Mouse (Mus musculus) heart, embryonic 13.5 days (tissue): ENCODE measurements at regions not wholly inside any gene's neighbourhood (a gene's known extent, or its start where the extent isn't known, plus 50 kb on each side); places are given as distances from the start of the nearest gene placed in this dataset.
A peak's percentile ranks its signal among the peaks of the same experiment; 100 is the strongest.

Source experiments
- ATAC-seq: fragments of 200-750 bp; cut with Nextera tagmentation; 2 replicates; pipeline ENCODE4 v1.8.0; 2017; ENCODE audit warnings: moderate TSS enrichment; ENCODE audit not compliant: insufficient number of reproducible peaks, low FRiP score, low TSS enrichment; ENCODE audit errors: extremely low read depth
- H3K27ac ChIP-seq: fragments of 300-500 bp; sonication (generic); replicated peaks from 2 replicates; pipeline ENCODE4 v1.5.1; 2015; ENCODE audit warnings: moderate library complexity, mild to moderate bottlenecking, inconsistent platforms
- H3K27me3 ChIP-seq: fragments of 300-500 bp; sonication (generic); replicated peaks from 2 replicates; pipeline ENCODE4 v1.6.1; 2015; ENCODE audit warnings: mild to moderate bottlenecking, inconsistent platforms
- H3K36me3 ChIP-seq: fragments of 300-500 bp; sonication (generic); 2 replicates; pipeline ENCODE4 v1.6.1; 2015; ENCODE audit warnings: mild to moderate bottlenecking, inconsistent platforms
- H3K4me1 ChIP-seq: fragments of 300-500 bp; sonication (generic); 2 replicates; pipeline ENCODE4 v1.6.1; 2015; ENCODE audit warnings: inconsistent platforms
- H3K4me2 ChIP-seq: fragments of 300-500 bp; sonication (generic); 2 replicates; pipeline ENCODE4 v1.6.1; 2015; ENCODE audit warnings: inconsistent platforms, mild to moderate bottlenecking, moderate library complexity
- H3K4me3 ChIP-seq: fragments of 300-500 bp; sonication (generic); 2 replicates; pipeline ENCODE4 v1.5.1; 2015; ENCODE audit warnings: moderate library complexity, mild to moderate bottlenecking, inconsistent platforms
- H3K9ac ChIP-seq: fragments of 300-500 bp; sonication (generic); 2 replicates; pipeline ENCODE4 v1.6.1; 2015; ENCODE audit warnings: inconsistent platforms, mild to moderate bottlenecking, moderate library complexity
- H3K9me3 ChIP-seq: fragments of 300-500 bp; sonication (generic); 2 replicates; pipeline ENCODE4 v1.6.1; 2016; ENCODE audit warnings: inconsistent platforms
- WGBS: fragments of 180-500 bp; shearing (Covaris S2); methylation state at CpG from one replicate; pipeline ENCODE4 v1.1.7; 2015; ENCODE audit warnings: mixed read lengths; 5-methylcytosine and 5-hydroxymethylcytosine counted together

DNA sequence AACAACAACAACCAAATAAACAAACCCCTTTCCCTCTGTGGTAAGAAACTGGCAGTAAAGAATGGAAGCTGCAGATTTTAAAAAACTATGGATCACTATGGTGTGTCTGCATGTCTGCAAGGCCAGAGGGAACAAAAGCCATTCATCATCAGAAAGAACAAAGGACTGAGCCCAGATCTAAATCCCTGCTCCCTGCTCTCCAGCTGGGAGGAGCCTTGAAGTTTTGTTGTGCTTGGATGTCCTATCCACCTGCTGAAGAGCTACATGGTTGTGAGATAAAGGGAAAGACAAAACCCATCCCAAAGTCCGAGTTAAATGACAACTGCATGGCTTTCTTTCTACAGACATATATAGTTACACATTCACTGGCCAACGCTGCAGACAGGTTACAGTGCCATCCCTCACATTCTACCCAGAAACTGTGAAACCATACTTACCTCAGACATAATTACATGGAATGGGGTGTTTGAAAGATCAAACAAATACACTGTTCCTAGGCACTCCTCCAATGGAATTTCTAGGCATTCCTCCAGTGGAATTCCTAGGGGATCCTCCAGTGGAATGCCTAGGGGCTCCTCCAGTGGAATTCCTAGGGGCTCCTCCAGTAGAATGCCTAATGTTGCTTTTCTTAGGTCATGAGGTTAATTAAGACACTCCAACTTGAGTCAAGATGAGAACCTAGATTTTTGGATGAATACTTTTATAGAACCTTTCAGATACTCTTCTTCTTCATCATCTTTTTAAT is 2054.2 kb downstream of the A830018L16Rik start:
- H3K27ac ChIP-seq, result no peak overlapping the region
- 50% methylated on average over 2 of the region's 2 CpGs for WGBS
- peaks cover 2% of the 10 kb centered on the region; the same call in 1 of the 2 replicates for H3K4me1 ChIP-seq
- no peak for ATAC-seq
- no peaks in the 10 kb centered on the region for H3K27me3 ChIP-seq
- H3K4me2 ChIP-seq, result no peak overlapping the region
- no peak overlapping the region for H3K9ac ChIP-seq
- 0 out of 2 replicates have a peak, but pooled peaks cover 5% of the 10 kb centered on the region for H3K9me3 ChIP-seq
- no peak overlapping the region for H3K4me3 ChIP-seq
- no peaks in the 10 kb centered on the region for H3K36me3 ChIP-seq

DNA sequence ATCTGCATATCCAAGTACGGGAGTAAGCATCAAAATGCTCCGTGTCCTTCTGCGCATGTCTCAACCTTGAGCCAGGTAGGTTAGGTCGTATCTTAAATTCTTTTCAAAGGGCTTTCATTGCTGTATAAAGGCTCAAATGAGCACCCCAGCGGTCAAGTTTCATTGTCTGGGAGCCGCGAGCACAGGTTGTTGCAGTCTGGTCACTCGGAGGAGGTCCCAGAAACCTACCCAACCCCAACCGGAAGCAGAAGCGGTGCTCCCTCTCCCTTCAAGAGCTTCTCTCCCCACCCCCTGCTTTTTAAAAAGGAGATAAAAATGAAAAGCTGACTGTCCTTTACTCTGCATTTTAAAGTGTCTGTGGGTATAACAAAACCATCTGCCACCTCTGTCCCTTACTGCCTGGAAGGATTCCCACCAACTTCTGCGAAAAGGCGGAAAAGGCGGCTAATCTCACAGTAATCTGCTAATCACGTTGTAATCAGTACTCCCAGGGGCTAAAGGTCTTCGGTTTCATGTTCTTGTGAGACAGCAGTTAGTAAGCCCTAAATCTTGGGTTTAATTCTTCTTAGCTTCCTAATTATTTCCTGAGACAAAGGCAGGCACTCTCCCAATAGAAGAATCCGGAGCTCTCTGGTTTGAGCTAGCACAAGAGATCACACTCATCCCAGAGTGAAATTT is 2081.0 kb downstream of the A830018L16Rik start:
- H3K36me3 ChIP-seq, result no peaks in the 10 kb centered on the region
- peaks cover 15% of the 10 kb centered on the region for H3K27me3 ChIP-seq
- peak overlapping the region; percentile 48; the same call in 1 of the 2 replicates for H3K9ac ChIP-seq
- H3K4me1 ChIP-seq, result peaks cover 5% of the 10 kb centered on the region; the same call in 1 of the 2 replicates
- ATAC-seq, result no peak
- no peaks in the 10 kb centered on the region for H3K9me3 ChIP-seq
- peak overlapping the region; percentile 61 for H3K4me2 ChIP-seq
- WGBS, result 26% methylated on average over 16 of the region's 16 CpGs
- peak overlapping the region; percentile 36 for H3K4me3 ChIP-seq
- no peak overlapping the region for H3K27ac ChIP-seq

- Histone ChIP-seq H3K36me3 (no peaks in the 10 kb centered on the region), H3K9me3 (no peaks in the 10 kb centered on the region), H3K4me2 (no peak overlapping the region), H3K4me3 (no peak overlapping the region), H3K4me1 (peaks cover 5% of the 10 kb centered on the region; the same call in 1 of the 2 replicates), H3K27ac (no peak overlapping the region), H3K9ac (no peak overlapping the region), H3K27me3 (peaks cover 15% of the 10 kb centered on the region)
- ATAC-seq, result no peak
- 18% methylated on average over 2 of the region's 2 CpGs for WGBS
Measured at GRCm38 (mm10) chr1:13496386-13496785, 2082.5 kb downstream of the A830018L16Rik start.

DNA sequence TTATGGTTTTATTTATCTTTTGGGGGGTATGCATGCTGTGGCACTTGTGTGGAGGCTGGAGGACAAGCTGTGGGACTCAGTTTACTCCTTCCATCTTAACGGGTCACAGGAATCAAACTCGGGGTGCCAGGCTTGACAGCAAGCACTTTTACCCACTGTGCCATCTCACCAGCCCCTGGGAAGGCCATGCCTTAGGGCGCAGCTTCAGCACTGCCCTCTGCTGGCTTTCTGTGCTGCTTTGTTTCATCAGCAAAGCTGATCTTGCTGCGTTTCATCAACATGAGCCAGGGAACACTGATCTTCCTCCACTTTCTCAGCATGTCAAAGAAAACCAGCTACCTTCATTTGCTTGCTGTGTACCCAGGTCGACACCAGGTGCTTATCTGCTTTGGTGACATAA is 2086.6 kb downstream of the A830018L16Rik start:
- Histone ChIP-seq H3K27me3 (0 out of 2 replicates have a peak, but pooled peaks cover 6% of the 10 kb centered on the region), H3K9ac (no peak overlapping the region), H3K27ac (no peak overlapping the region), H3K4me2 (no peak overlapping the region), H3K9me3 (no peaks in the 10 kb centered on the region), H3K4me3 (no peak overlapping the region), H3K36me3 (no peaks in the 10 kb centered on the region), H3K4me1 (no peaks in the 10 kb centered on the region)
- WGBS, result 26% methylated on average over 5 of the region's 5 CpGs
- no peak for ATAC-seq

- no peak overlapping the region for H3K9ac ChIP-seq
- ATAC-seq, result no peak
- no peak overlapping the region for H3K27ac ChIP-seq
- 0 out of 2 replicates have a peak, but pooled peaks cover 3% of the 10 kb centered on the region for H3K27me3 ChIP-seq
- H3K4me2 ChIP-seq, result no peak overlapping the region
- no peak overlapping the region for H3K4me3 ChIP-seq
- no peaks in the 10 kb centered on the region for H3K36me3 ChIP-seq
- H3K4me1 ChIP-seq, result no peaks in the 10 kb centered on the region
- no peaks in the 10 kb centered on the region for H3K9me3 ChIP-seq
- 73% methylated on average over 4 of the region's 4 CpGs for WGBS
Measured at GRCm38 (mm10) chr1:13501938-13502337, 2088.0 kb downstream of the A830018L16Rik start.

DNA sequence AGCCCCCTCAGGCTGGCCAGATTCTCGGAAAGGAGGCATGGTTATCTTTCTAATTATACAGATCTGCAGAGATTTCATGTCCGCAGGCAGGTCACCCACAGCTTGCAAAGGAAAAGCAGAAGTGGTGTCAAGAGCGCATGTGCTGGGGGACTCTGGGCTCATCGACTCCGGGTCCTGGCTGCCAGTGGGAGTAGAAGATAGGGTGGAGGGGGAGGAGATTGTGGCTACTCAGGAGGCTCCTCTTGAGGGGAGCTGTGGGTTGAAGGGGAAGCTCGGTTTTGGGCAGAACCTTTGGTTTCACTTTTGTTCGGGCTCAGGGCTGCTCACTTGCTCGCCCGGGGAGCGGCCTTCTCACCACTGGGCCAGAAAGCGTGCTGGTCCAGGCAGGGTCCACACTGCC is 2099.9 kb downstream of the A830018L16Rik start:
- Histone ChIP-seq H3K9me3 (peaks cover 23% of the 10 kb centered on the region; the same call in 1 of the 2 replicates), H3K9ac (no peak overlapping the region), H3K27me3 (no peaks in the 10 kb centered on the region), H3K4me2 (no peak overlapping the region), H3K36me3 (no peaks in the 10 kb centered on the region), H3K4me1 (no peaks in the 10 kb centered on the region), H3K27ac (no peak overlapping the region), H3K4me3 (no peak overlapping the region)
- WGBS, result 82% methylated on average over 11 of the region's 11 CpGs
- no peak for ATAC-seq
